Mouse (Mus musculus) embryonic facial prominence, embryonic 15.5 days (tissue): ENCODE results near the gene Nhlrc2. TPM values are rescaled to one million over a fixed set of nuclear protein-coding genes. Genes with fewer than 3 reads are reported as not detected.
"Not testable (repeated sequence)": the region's sequence is repeated elsewhere in the genome, so short reads cannot be mapped to it uniquely, and the experiment has no call there.

Experiments used
- ATAC-seq: fragments of 200-750 bp; cut with Nextera tagmentation; 2 replicates; pipeline ENCODE4 v1.8.0; 2017; ENCODE audit warnings: low read depth, moderate TSS enrichment; ENCODE audit not compliant: insufficient number of reproducible peaks, low FRiP score, low TSS enrichment
- H3K27ac ChIP-seq: fragments of 300-500 bp; sonication (generic); replicated peaks from 2 replicates; pipeline ENCODE4 v1.5.1; 2015; ENCODE audit warnings: mild to moderate bottlenecking, inconsistent platforms
- H3K27me3 ChIP-seq: fragments of 300-500 bp; sonication (generic); 2 replicates; pipeline ENCODE4 v1.6.1; 2015; ENCODE audit warnings: inconsistent platforms
- H3K36me3 ChIP-seq: fragments of 300-500 bp; sonication (generic); 2 replicates; pipeline ENCODE4 v1.6.1; 2015; ENCODE audit warnings: mild to moderate bottlenecking, inconsistent platforms
- H3K4me1 ChIP-seq: fragments of 300-500 bp; sonication (generic); 2 replicates; pipeline ENCODE4 v1.6.1; 2015; ENCODE audit warnings: inconsistent platforms
- H3K4me2 ChIP-seq: fragments of 300-500 bp; sonication (generic); replicated peaks from 2 replicates; pipeline ENCODE4 v1.6.1; 2015; ENCODE audit warnings: mild to moderate bottlenecking, inconsistent platforms
- H3K4me3 ChIP-seq: fragments of 300-500 bp; sonication (generic); replicated peaks from 2 replicates; pipeline ENCODE4 v1.5.1; 2015; ENCODE audit warnings: mild to moderate bottlenecking, inconsistent platforms
- H3K9ac ChIP-seq: fragments of 300-500 bp; sonication (generic); 2 replicates; pipeline ENCODE4 v1.6.1; 2015; ENCODE audit warnings: inconsistent platforms
- H3K9me3 ChIP-seq: fragments of 300-500 bp; sonication (generic); replicated peaks from 2 replicates; pipeline ENCODE4 v1.6.1; 2016; ENCODE audit warnings: inconsistent platforms
- WGBS: fragments of 180-500 bp; shearing (Covaris S2); methylation state at CpG from one replicate; pipeline ENCODE4 v1.1.7; 2015; 5-methylcytosine and 5-hydroxymethylcytosine counted together
- polyA plus RNA-seq: library from polyadenylated mRNA; unstranded; fragments of >200 nt; fragmentation: Nextera tagmentation; extraction: Ambion mirVana; gene quantifications from 2 replicates; pipeline ENCODE4 v1.2.1, GENCODE M21; 2015

Nhlrc2 gene
- polyA plus RNA-seq, result 14.1 and 14.2 TPM in 2 replicates

DNA sequence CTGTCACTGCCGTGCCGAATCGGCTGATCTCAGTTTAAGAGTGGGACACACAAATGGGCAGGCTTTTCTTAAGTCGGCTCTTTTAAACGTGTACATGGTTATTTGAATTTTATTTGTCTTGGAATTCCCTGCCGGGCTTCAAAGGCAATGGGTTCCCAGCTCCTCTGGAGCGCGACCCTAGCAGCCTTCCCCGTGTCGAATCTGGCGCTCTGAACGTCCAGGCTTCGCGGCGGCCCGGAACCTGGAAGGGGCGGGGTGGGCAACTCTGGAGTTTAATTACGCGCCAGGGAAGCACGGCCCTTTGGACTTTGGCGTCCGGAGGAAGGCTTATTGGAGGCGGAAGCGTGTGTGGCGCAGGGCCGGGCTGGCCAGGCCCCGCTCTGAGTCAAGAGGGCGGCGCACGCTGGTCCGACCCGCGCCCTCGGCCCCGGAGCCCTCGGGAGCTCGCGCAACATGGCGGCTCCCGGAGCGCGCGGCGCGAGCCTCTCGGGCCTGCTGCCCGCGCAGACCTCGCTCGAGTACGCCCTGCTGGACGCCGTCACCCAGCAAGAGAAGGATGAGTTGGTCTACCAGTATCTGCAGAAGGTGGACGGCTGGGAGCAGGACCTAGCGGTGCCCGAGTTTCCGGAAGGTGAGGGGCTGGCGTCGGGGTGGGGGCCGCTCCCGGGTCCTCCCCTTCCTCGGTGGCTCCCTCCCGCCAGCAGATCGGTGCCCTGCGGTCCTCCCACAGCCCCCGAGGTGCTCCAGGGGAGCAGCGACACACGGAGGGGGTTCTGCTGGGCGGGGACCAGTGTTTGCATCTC lies at the start of gene Nhlrc2:
Nhlrc2 (plus strand) TSS at position 32 of the 803 bp plus-strand sequence.
- WGBS, result under 1% methylated on average over 69 of the region's 69 CpGs
- H3K4me1 ChIP-seq, result peaks cover 16% of the 10 kb centered on the region
- H3K27ac ChIP-seq, result peak within 1 kb of the TSS; percentile 94
- peak; percentile 91 for ATAC-seq
- peak within 1 kb of the TSS; percentile 67 for H3K9ac ChIP-seq
- peaks cover 31% of the 10 kb centered on the region for H3K36me3 ChIP-seq
- peak within 1 kb of the TSS; percentile 61 for H3K4me3 ChIP-seq
- H3K27me3 ChIP-seq, result no peaks in the 10 kb centered on the region
- H3K9me3 ChIP-seq, result no peaks in the 10 kb centered on the region
- H3K4me2 ChIP-seq, result peak within 1 kb of the TSS; percentile 82

DNA sequence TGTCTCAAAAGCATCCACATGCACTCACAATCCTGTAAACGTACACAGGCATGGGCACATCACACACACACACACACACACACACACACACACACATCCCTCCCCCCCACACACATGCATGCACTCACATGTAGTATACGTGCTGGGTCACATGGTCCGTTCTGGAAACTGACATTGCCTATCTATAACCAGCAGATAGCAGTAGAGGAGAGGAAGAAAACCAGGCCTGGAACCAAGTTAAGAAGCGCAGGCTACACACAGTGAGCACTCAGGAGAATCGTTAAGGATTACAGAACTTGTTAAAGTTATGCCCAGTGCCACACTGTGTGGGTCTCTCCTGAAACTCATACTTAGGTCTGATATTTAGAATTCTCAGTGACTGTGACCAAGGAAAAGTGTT lies 45.0 kb upstream of the Nhlrc2 start:
- not testable (repeated sequence) for H3K9ac ChIP-seq, H3K27me3 ChIP-seq, H3K4me1 ChIP-seq, H3K36me3 ChIP-seq, H3K27ac ChIP-seq, H3K9me3 ChIP-seq, H3K4me3 ChIP-seq, H3K4me2 ChIP-seq, ATAC-seq
- no CpG with 5 or more reads among the region's 5 CpGs for WGBS

DNA sequence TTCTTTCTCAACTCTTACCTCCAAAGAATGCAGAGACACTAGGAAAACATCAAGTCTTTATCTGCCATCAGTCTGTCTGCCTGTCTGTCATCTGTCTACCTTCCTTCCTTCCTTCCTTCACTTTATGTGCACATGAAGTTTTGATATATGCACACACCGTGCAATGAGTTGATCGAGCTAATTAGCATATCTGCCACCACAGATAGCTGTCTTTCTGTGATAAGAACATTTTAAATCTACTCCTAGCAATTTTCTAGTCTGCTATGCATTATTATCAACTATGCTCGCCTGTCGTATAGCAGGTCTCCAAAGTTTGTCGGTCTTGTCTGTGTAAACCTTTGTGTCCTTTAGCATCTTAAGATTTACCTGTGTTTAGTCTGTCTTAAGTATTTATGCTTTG lies 44.5 kb upstream of the Nhlrc2 start:
- H3K4me1 ChIP-seq, H3K4me3 ChIP-seq, H3K27me3 ChIP-seq, H3K4me2 ChIP-seq, H3K36me3 ChIP-seq, ATAC-seq, H3K9me3 ChIP-seq, H3K27ac ChIP-seq, H3K9ac ChIP-seq: not testable (repeated sequence)
- WGBS, result no CpG with 5 or more reads among the region's 5 CpGs

DNA sequence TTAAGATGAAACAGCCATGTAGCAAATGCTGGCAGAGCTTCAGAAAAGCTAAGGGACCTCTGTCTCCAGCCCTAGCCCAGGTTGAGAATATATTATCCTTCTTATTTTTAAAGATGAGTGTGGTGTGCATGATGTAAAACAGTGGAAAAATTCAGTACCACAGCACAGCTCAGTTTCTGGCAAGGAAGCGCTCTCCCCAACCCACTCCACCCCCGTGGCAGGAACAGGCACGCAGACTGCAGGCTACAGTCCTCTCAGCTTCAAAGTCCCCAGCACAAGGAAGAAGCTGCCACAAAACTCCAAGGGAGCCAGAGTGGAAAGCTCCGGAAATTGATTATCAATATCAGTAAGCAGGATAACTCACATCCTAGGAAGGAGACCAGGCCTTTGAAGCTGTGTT lies 36.9 kb upstream of the Nhlrc2 start:
- H3K27ac ChIP-seq, H3K4me1 ChIP-seq, H3K36me3 ChIP-seq, H3K27me3 ChIP-seq, ATAC-seq, H3K4me2 ChIP-seq, H3K4me3 ChIP-seq, H3K9ac ChIP-seq, H3K9me3 ChIP-seq: not testable (repeated sequence)
- WGBS, result no CpG with 5 or more reads among the region's 4 CpGs

DNA sequence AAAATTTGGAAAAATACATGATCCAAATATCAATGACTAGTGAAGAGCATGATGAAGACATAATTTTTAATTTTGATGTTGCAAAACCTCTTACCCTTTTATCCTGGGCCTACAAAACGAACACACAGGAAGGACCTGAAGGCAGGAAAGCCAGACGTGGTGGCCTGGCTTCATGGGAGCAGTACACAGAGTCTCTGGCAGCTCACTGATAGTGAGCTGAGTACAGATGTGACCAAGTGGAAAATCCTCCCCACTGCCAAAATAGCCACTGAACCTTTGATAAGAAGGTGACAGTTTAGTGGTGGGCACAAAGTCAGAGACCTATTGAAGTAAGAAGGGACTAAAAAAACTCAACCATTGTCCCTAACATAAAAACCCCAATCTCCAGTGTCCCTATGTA lies 34.5 kb upstream of the Nhlrc2 start:
- ATAC-seq, H3K27ac ChIP-seq, H3K4me2 ChIP-seq, H3K27me3 ChIP-seq, H3K36me3 ChIP-seq, H3K4me3 ChIP-seq, H3K9me3 ChIP-seq, H3K9ac ChIP-seq, H3K4me1 ChIP-seq: not testable (repeated sequence)
- no CpG with 5 or more reads among the region's 2 CpGs for WGBS

DNA sequence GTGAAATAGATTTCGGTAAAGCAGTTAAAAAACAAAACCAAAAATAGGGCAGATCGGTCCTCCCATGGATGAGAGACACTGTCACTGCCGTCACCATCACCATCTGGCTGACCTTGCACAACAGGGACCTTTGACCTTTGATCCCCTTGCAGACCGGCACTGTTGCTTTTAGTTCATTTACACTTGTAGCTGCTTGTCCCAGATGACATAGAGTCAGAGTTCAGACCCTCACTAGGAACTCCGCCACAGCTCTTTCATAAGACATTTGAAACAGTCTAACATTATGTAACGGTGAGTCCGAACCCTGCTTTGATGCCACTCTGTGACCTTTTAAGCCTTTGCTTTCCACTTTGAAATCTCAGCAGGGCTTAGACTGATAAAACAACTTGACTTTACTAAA lies 28.7 kb upstream of the Nhlrc2 start:
- no CpG with 5 or more reads among the region's 7 CpGs for WGBS
- not testable (repeated sequence) for H3K4me1 ChIP-seq, H3K4me3 ChIP-seq, H3K4me2 ChIP-seq, H3K27ac ChIP-seq, H3K27me3 ChIP-seq, H3K9me3 ChIP-seq, H3K9ac ChIP-seq, H3K36me3 ChIP-seq, ATAC-seq

DNA sequence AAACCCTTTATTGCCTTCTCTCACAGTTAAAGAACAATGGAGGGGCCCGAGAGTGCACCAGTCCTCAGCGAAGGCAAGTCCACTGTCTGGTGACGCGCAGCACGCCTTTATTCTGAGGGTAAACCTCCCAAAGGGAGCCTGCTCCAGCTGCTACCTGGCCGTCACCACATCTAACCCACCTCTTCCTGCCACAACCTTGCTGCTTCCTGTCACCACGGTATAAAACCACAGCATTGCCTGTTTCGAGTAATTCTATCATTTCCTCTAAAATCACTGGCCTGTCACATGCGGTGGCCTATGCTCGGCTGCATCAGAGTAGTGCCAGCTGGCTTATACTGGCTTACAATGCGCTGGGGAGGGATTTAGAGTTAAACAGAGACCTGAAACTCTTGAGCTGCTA lies 17.5 kb upstream of the Nhlrc2 start:
- not testable (repeated sequence) for H3K9me3 ChIP-seq, H3K27ac ChIP-seq, H3K4me2 ChIP-seq, H3K9ac ChIP-seq, H3K27me3 ChIP-seq, H3K4me3 ChIP-seq, H3K36me3 ChIP-seq, H3K4me1 ChIP-seq, ATAC-seq
- no CpG with 5 or more reads among the region's 11 CpGs for WGBS

DNA sequence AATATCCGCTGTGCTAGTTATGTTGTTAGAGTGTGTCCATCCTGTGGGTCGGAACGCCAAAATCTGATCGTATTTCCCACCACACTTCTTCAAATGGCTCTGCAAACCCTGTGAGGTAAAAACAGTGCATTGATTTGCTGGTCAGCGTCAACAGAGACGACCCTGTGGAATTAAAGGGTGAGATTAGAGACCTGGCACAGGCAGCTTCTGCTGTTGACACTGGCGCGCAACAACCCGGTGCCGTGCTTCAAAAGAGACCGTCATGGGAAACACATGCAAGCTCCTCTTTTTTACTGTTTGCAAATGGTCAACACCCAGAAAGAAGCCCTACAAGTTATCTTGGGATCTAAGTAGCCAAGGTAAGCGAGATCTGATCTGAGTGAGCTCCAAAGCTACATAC lies 16.8 kb upstream of the Nhlrc2 start:
- H3K4me3 ChIP-seq, result no peak overlapping the region
- no peaks in the 10 kb centered on the region for H3K27me3 ChIP-seq
- peaks cover 13% of the 10 kb centered on the region for H3K36me3 ChIP-seq
- WGBS, result 90% methylated on average over 12 of the region's 12 CpGs
- 0 out of 2 replicates have a peak, but pooled peaks cover 3% of the 10 kb centered on the region for H3K4me1 ChIP-seq
- no peaks in the 10 kb centered on the region for H3K9me3 ChIP-seq
- ATAC-seq, result no peak
- no peak overlapping the region for H3K4me2 ChIP-seq
- no peak overlapping the region for H3K9ac ChIP-seq
- H3K27ac ChIP-seq, result no peak overlapping the region

DNA sequence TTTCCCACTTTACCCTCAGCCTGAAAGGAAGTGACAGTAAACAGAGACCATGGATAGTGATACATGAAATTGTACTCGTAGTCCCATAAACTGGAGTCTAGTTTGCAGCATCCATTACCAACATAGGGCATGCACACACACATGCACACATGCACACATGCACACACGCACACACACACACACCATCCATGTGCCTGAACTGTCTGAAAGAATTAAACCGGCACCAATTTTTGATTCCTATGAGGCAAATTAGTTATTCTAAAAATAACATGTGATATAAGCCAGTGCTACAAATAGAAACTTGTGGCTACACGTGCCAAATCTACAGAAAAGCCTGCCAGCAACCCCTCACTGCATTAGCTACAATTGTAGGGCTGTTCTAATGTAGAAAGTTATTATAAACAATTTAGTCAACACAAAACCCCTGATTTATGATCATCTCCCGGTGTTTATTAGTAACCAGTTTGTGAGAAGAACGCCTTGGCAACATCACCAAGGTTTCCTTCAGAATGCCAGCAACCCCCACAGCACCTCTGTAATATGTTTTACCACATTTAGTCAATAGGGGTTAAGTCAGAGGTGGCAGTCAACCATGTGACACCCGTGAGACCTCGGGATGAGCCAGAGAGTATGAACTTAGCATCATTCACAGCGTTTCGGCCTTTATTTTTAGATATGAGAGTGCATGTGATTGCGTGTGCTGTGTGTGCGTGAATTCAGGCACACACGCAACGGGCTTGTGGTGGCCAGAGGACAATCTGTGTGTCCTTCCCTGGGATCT lies 14.6 kb upstream of the Nhlrc2 start:
- ATAC-seq, result no peak
- Histone ChIP-seq H3K27me3 (no peaks in the 10 kb centered on the region), H3K9me3 (no peaks in the 10 kb centered on the region), H3K4me1 (0 out of 2 replicates have a peak, but pooled peaks cover 3% of the 10 kb centered on the region), H3K27ac (no peak overlapping the region), H3K4me2 (no peak overlapping the region), H3K4me3 (no peak overlapping the region), H3K36me3 (peaks cover 20% of the 10 kb centered on the region), H3K9ac (no peak overlapping the region)
- WGBS, result 84% methylated on average over 14 of the region's 14 CpGs

DNA sequence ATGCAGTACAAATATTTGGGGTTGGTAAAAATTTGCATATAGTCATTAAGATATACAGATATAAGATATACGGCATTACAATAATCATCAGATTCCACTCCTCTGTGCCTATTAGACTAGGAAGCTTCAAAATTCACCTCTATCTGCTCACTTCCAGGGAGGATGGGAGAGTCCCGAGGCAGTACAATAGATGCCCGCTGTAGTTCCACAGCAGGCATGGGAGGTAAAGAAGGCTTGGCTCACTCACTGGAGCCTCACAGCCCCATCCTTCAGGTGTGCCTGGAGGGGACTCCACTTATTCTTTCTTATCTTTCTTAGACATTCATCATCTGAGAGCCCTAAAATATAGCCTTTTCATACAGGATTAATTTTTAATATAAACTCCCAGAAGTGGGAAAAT lies 13.7 kb upstream of the Nhlrc2 start:
- Histone ChIP-seq H3K9ac (no peak overlapping the region), H3K4me1 (0 out of 2 replicates have a peak, but pooled peaks cover 3% of the 10 kb centered on the region), H3K27ac (no peak overlapping the region), H3K27me3 (no peaks in the 10 kb centered on the region), H3K4me2 (no peak overlapping the region), H3K36me3 (peaks cover 20% of the 10 kb centered on the region), H3K4me3 (no peak overlapping the region), H3K9me3 (no peaks in the 10 kb centered on the region)
- ATAC-seq, result no peak
- 83% methylated on average over 3 of the region's 3 CpGs for WGBS

DNA sequence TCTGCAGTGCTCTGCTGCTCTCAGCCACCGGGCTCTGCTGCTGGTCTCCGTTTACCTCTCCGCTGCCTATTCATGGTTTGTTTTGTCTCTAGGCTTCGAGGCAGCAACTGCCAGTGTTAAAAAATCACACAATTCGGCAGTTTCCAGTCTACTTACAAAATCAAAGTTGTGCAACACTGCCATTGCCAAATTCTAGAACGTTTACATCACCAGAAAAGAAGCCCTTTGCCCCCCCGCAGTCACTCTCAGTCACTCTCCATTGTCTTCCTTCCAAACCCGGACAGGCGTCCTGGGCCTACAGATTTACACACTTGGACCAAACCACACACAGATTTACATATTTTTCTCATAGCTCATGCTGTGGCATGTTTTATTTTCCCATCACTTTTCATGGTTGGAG lies 13.0 kb upstream of the Nhlrc2 start:
- Histone ChIP-seq H3K27me3 (no peaks in the 10 kb centered on the region), H3K9ac (no peak overlapping the region), H3K36me3 (peaks cover 21% of the 10 kb centered on the region), H3K4me3 (no peak overlapping the region), H3K4me1 (0 out of 2 replicates have a peak, but pooled peaks cover 3% of the 10 kb centered on the region), H3K27ac (no peak overlapping the region), H3K9me3 (no peaks in the 10 kb centered on the region), H3K4me2 (no peak overlapping the region)
- WGBS, result 69% methylated on average over 9 of the region's 9 CpGs
- no peak for ATAC-seq
